Mouse (Mus musculus): ENCODE results near the gene Gm11027. TPM values are rescaled to one million over a fixed set of nuclear protein-coding genes. Genes with fewer than 3 reads are reported as not detected.

Gm11027 gene
- polyA plus RNA-seq, 1 experiment, result not detected

- H3K27me3 ChIP-seq (ENCODE audit: control insufficient read depth, insufficient read depth, low read length), result no peaks in the 10 kb centered on the region
Observed at GRCm38 (mm10) chr12:116307870-116308269, 32.7 kb downstream of the Gm11027 start.

GRCm38 (mm10) chr12:116308612-116309011, 33.4 kb downstream of the Gm11027 start:
- H3K27me3 ChIP-seq (ENCODE audit: control insufficient read depth, insufficient read depth, low read length), result no peaks in the 10 kb centered on the region
- TF ChIP-seq POLR2A (IDR thresholded peaks at IDR 0.05; ENCODE audit: low read depth, low read length) (no peak), CTCF (IDR thresholded peaks at IDR 0.05; ENCODE audit: extremely low read depth, insufficient read depth, insufficient read length, insufficient replicate concordance) (no peak)
- H3K4me1 ChIP-seq (ENCODE audit: control insufficient read depth, insufficient read depth, insufficient read length), result no peaks in the 10 kb centered on the region; the same call in 1 of the 2 replicates
- no peak overlapping the region for H3K27ac ChIP-seq (ENCODE audit: insufficient read depth, low read length)
- DNase-seq (ENCODE audit: low read depth in 1 of 2, low spot score in 2 of 2), result no peak
- H3K36me3 ChIP-seq (ENCODE audit: control insufficient read depth, insufficient read depth, low read length), result no peaks in the 10 kb centered on the region
- no peak overlapping the region for H3K4me3 ChIP-seq (ENCODE audit: extremely low read depth, insufficient read depth, insufficient read length)
- WGBS, result 88% methylated on average over 2 of the region's 2 CpGs

More at GRCm38 (mm10) chr12:116307870-116308269, 32.7 kb downstream of the Gm11027 start:
- no peak for DNase-seq (ENCODE audit: low read depth in 1 of 2, low spot score in 2 of 2)
- Histone ChIP-seq H3K4me3 (ENCODE audit: extremely low read depth, insufficient read depth, insufficient read length) (no peak overlapping the region), H3K4me1 (ENCODE audit: control insufficient read depth, insufficient read depth, insufficient read length) (no peaks in the 10 kb centered on the region; the same call in 1 of the 2 replicates), H3K27ac (ENCODE audit: insufficient read depth, low read length) (no peak overlapping the region), H3K36me3 (ENCODE audit: control insufficient read depth, insufficient read depth, low read length) (no peaks in the 10 kb centered on the region)
- no peak for TF ChIP-seq POLR2A (IDR thresholded peaks at IDR 0.05; ENCODE audit: low read depth, low read length)
- TF ChIP-seq CTCF (IDR thresholded peaks at IDR 0.05; ENCODE audit: extremely low read depth, insufficient read depth, insufficient read length, insufficient replicate concordance), result no peak
- WGBS, result 82% methylated on average over 3 of the region's 3 CpGs

- no peak for DNase-seq (ENCODE audit: low read depth in 1 of 2, low spot score in 2 of 2)
- no peaks in the 10 kb centered on the region; the same call in 1 of the 2 replicates for H3K36me3 ChIP-seq (ENCODE audit: control insufficient read depth, insufficient read depth, low read length)
- H3K4me3 ChIP-seq (ENCODE audit: extremely low read depth, insufficient read depth, insufficient read length), result no peak overlapping the region
- H3K27ac ChIP-seq (ENCODE audit: insufficient read depth, low read length), result no peak overlapping the region
- H3K4me1 ChIP-seq (ENCODE audit: control insufficient read depth, insufficient read depth, insufficient read length), result peaks cover 7% of the 10 kb centered on the region; the same call in 1 of the 2 replicates
- WGBS, result 39% methylated on average over 1 of the region's 1 CpGs
- TF ChIP-seq CTCF (IDR thresholded peaks at IDR 0.05; ENCODE audit: extremely low read depth, insufficient read depth, insufficient read length, insufficient replicate concordance) (no peak), POLR2A (IDR thresholded peaks at IDR 0.05; ENCODE audit: low read depth, low read length) (no peak)
- no peaks in the 10 kb centered on the region for H3K27me3 ChIP-seq (ENCODE audit: control insufficient read depth, insufficient read depth, low read length)
Observed at GRCm38 (mm10) chr12:116313816-116314215, 38.6 kb downstream of the Gm11027 start.

- H3K27ac ChIP-seq (ENCODE audit: insufficient read depth, low read length), result peak overlapping the region; percentile 60
- peaks cover 7% of the 10 kb centered on the region; the same call in 1 of the 2 replicates for H3K4me1 ChIP-seq (ENCODE audit: control insufficient read depth, insufficient read depth, insufficient read length)
- DNase-seq (ENCODE audit: low read depth in 1 of 2, low spot score in 2 of 2), result peak in 1 of 2 experiments; percentile 23
- no peak overlapping the region for H3K4me3 ChIP-seq (ENCODE audit: extremely low read depth, insufficient read depth, insufficient read length)
- 22% methylated on average over 3 of the region's 3 CpGs for WGBS
- TF ChIP-seq CTCF (IDR thresholded peaks at IDR 0.05; ENCODE audit: extremely low read depth, insufficient read depth, insufficient read length, insufficient replicate concordance) (no peak), POLR2A (IDR thresholded peaks at IDR 0.05; ENCODE audit: low read depth, low read length) (no peak)
- no peaks in the 10 kb centered on the region; the same call in 1 of the 2 replicates for H3K36me3 ChIP-seq (ENCODE audit: control insufficient read depth, insufficient read depth, low read length)
- H3K27me3 ChIP-seq (ENCODE audit: control insufficient read depth, insufficient read depth, low read length), result no peaks in the 10 kb centered on the region
Observed at GRCm38 (mm10) chr12:116315498-116315897, 40.3 kb downstream of the Gm11027 start.

GRCm38 (mm10) chr12:116317818-116318217, 42.6 kb downstream of the Gm11027 start:
- Histone ChIP-seq H3K27me3 (ENCODE audit: control insufficient read depth, insufficient read depth, low read length) (no peaks in the 10 kb centered on the region), H3K4me1 (ENCODE audit: control insufficient read depth, insufficient read depth, insufficient read length) (peaks cover 7% of the 10 kb centered on the region; the same call in 1 of the 2 replicates), H3K27ac (ENCODE audit: insufficient read depth, low read length) (no peak overlapping the region), H3K36me3 (ENCODE audit: control insufficient read depth, insufficient read depth, low read length) (peaks cover 5% of the 10 kb centered on the region), H3K4me3 (ENCODE audit: extremely low read depth, insufficient read depth, insufficient read length) (no peak overlapping the region)
- DNase-seq (ENCODE audit: low read depth in 1 of 2, low spot score in 2 of 2), result no peak
- 18% methylated on average over 1 of the region's 1 CpGs for WGBS
- no peak for TF ChIP-seq POLR2A (IDR thresholded peaks at IDR 0.05; ENCODE audit: low read depth, low read length)
- TF ChIP-seq CTCF (IDR thresholded peaks at IDR 0.05; ENCODE audit: extremely low read depth, insufficient read depth, insufficient read length, insufficient replicate concordance), result no peak

Other genes starting within 250 kb of the Gm11027 start
- 3.8 and 4.6 TPM in 2 replicates for gene Zfp386, start 227.7 kb upstream of the Gm11027 start, polyA plus RNA-seq (2012; rRNA removed)
- gene Vipr2, start 197.7 kb upstream of the Gm11027 start, polyA plus RNA-seq (2012; rRNA removed), result 0.22 and 0.26 TPM in 2 replicates
- gene Wdr60, start 12.4 kb upstream of the Gm11027 start, polyA plus RNA-seq (2012; rRNA removed), result 1.2 and 1.5 TPM in 2 replicates
- 7.6 and 8.8 TPM in 2 replicates for gene Esyt2, start 5.8 kb downstream of the Gm11027 start, polyA plus RNA-seq (2012; rRNA removed)
- gene Ncapg2, start 130.0 kb downstream of the Gm11027 start, polyA plus RNA-seq (2012; rRNA removed), result 3.0 and 4.3 TPM in 2 replicates
- gene Ptprn2, start 210.3 kb downstream of the Gm11027 start, polyA plus RNA-seq (2012; rRNA removed), result 0.77 and 0.96 TPM in 2 replicates